Mouse (Mus musculus) splenic B cell, adult 2 months (primary cell): ENCODE results near the gene Olfr1437.
"Not testable (repeated sequence)": the region's sequence is repeated elsewhere in the genome, so short reads cannot be mapped to it uniquely, and the experiment has no call there.

Source experiments
- DNase-seq: peaks from one replicate; pipeline ENCODE4 v3.0.0-alpha.2; 2011; ENCODE audit warnings: low read depth, low spot score
- H3K27me3 ChIP-seq: 2 replicates; pipeline ENCODE4 v1.6.1; 2012; ENCODE audit warnings: mild to moderate bottlenecking, low read length, moderate library complexity, mixed read lengths; ENCODE audit not compliant: control insufficient read depth, poor library complexity, insufficient read depth, severe bottlenecking
- H3K36me3 ChIP-seq: 2 replicates; pipeline ENCODE4 v1.6.1; 2012; ENCODE audit warnings: mild to moderate bottlenecking, low read length, moderate library complexity, mixed read lengths; ENCODE audit not compliant: control insufficient read depth, poor library complexity, insufficient read depth, severe bottlenecking

Olfr1437 gene

GRCm38 (mm10) chr19:12325001-12325400 is at the start of gene Olfr1437:
Gene Olfr1437, minus strand, starts transcription at chr19:12325101.
- no peak for DNase-seq
- Histone ChIP-seq H3K27me3 (no peaks in the 10 kb centered on the region), H3K36me3 (no peaks in the 10 kb centered on the region)

- Histone ChIP-seq H3K27me3 (no peaks in the 10 kb centered on the region), H3K36me3 (no peaks in the 10 kb centered on the region)
- DNase-seq = no peak
Measured at GRCm38 (mm10) chr19:12374465-12375025, 49.6 kb upstream of the Olfr1437 start.

- no peak for DNase-seq
- H3K36me3 ChIP-seq = no peaks in the 10 kb centered on the region
- H3K27me3 ChIP-seq = no peaks in the 10 kb centered on the region
Measured at GRCm38 (mm10) chr19:12373004-12373403, 48.1 kb upstream of the Olfr1437 start.

- DNase-seq = no peak
Measured at GRCm38 (mm10) chr19:12335810-12336209, 10.9 kb upstream of the Olfr1437 start, which contains the start of gene Olfr1438-ps1. Gene Olfr1438-ps1, minus strand, starts transcription at chr19:12335910.

GRCm38 (mm10) chr19:12299030-12299429 is 25.9 kb downstream of the Olfr1437 start, which contains the start of gene Olfr1436:
Gene Olfr1436, minus strand, starts transcription at chr19:12299130.
- not testable (repeated sequence) for DNase-seq, H3K36me3 ChIP-seq

More at GRCm38 (mm10) chr19:12335810-12336209, 10.9 kb upstream of the Olfr1437 start, which contains the start of gene Olfr1438-ps1:
- Histone ChIP-seq H3K36me3 (no peaks in the 10 kb centered on the region), H3K27me3 (no peaks in the 10 kb centered on the region)

GRCm38 (mm10) chr19:12292979-12293378 is 31.9 kb downstream of the Olfr1437 start:
- DNase-seq = no peak
- Histone ChIP-seq H3K27me3 (no peaks in the 10 kb centered on the region), H3K36me3 (no peaks in the 10 kb centered on the region)

More at GRCm38 (mm10) chr19:12299030-12299429, 25.9 kb downstream of the Olfr1437 start, which contains the start of gene Olfr1436:
- H3K27me3 ChIP-seq = not testable (repeated sequence)

- DNase-seq = no peak
- H3K27me3 ChIP-seq = no peaks in the 10 kb centered on the region
- no peaks in the 10 kb centered on the region for H3K36me3 ChIP-seq
Measured at GRCm38 (mm10) chr19:12279554-12279953, 45.3 kb downstream of the Olfr1437 start, which contains the start of gene Olfr1434. Gene Olfr1434, plus strand, starts transcription at chr19:12279854.
